Comparison of ENCODE assay signal across 29 mouse cellular contexts in genomic region chr3:106265854-106266253, GRCm38 (mm10). TPM values are rescaled to one million over a fixed set of nuclear protein-coding genes. Genes with fewer than 3 reads are reported as not detected.
DNase-seq lines count a peak whose midpoint lies in the region; ATAC-seq and TF ChIP-seq lines count a peak whose summit lies in the region.
"Had no signal": no experiment of that assay in that cellular context is flagged by ENCODE, and none has a peak within 500 bp of the region (broad histone marks: within the 10 kb centered on the region; RNA-seq: fewer than 3 reads in every experiment).

No protein-coding gene starts in this region.

- H3K4me3 ChIP-seq in embryonic facial prominence, embryonic 13.5 days, result no peak overlapping the region
- H3K4me3 ChIP-seq in embryonic facial prominence, embryonic 10.5 days, result no peak overlapping the region
- H3K4me3 ChIP-seq in hindbrain, embryonic 11.5 days (ENCODE audit: low read depth, low read length), result no peak overlapping the region
- no peak overlapping the region for H3K4me3 ChIP-seq in hindbrain, postnatal 0 days (ENCODE audit: low read length)
- no peak overlapping the region for H3K4me3 ChIP-seq in liver, embryonic 11.5 days (ENCODE audit: low read depth, low read length)
- no peak overlapping the region for H3K4me3 ChIP-seq in liver, embryonic 12.5 days
- no peak overlapping the region for H3K4me3 ChIP-seq in neural tube, embryonic 11.5 days (ENCODE audit: low read depth, low read length)
- H3K4me3 ChIP-seq: forebrain, embryonic 13.5 days; forebrain, embryonic 15.5 days had no signal

- ATAC-seq in embryonic facial prominence, embryonic 13.5 days (ENCODE audit: insufficient number of reproducible peaks, insufficient read depth, low FRiP score, low TSS enrichment, low read depth), result 0 out of 2 replicates have a peak, but pooled peaks have one; percentile 56
- peak; percentile 51 for ATAC-seq in hindbrain, embryonic 11.5 days (ENCODE audit: low FRiP score)
- ATAC-seq in hindbrain, postnatal 0 days, result no peak
- ATAC-seq in liver, embryonic 11.5 days (replicated peaks; ENCODE audit: low FRiP score), result 0 out of 2 replicates have a peak, but pooled peaks have one; percentile 20
- no peak for ATAC-seq in liver, embryonic 12.5 days
- ATAC-seq in neural tube, embryonic 11.5 days (ENCODE audit: insufficient read depth, low FRiP score, low TSS enrichment), result peak; percentile 65; the same call in 1 of the 2 replicates
- ATAC-seq: activated CD4-positive, CD25-positive, alpha-beta regulatory T cell, adult 4 months; CD4-positive, CD25-positive, alpha-beta regulatory T cell, adult 4 months; forebrain, embryonic 13.5 days; forebrain, embryonic 15.5 days; Patski had no signal

- H3K4me1 ChIP-seq in embryonic facial prominence, embryonic 13.5 days, result no peaks in the 10 kb centered on the region
- H3K4me1 ChIP-seq in embryonic facial prominence, embryonic 10.5 days, result no peaks in the 10 kb centered on the region
- no peaks in the 10 kb centered on the region for H3K4me1 ChIP-seq in hindbrain, embryonic 11.5 days (replicated peaks; ENCODE audit: control insufficient read depth, insufficient read depth, low read length)
- H3K4me1 ChIP-seq in hindbrain, postnatal 0 days (ENCODE audit: insufficient read depth, low read length), result no peaks in the 10 kb centered on the region
- H3K4me1 ChIP-seq in liver, embryonic 11.5 days (replicated peaks; ENCODE audit: control insufficient read depth, insufficient read depth, low read length), result no peaks in the 10 kb centered on the region
- no peaks in the 10 kb centered on the region for H3K4me1 ChIP-seq in liver, embryonic 12.5 days
- H3K4me1 ChIP-seq in neural tube, embryonic 11.5 days (ENCODE audit: control insufficient read depth, insufficient read depth, low read length), result no peaks in the 10 kb centered on the region
- H3K4me1 ChIP-seq: forebrain, embryonic 13.5 days; forebrain, embryonic 15.5 days had no signal

- 73% methylated on average over 2 of the region's 2 CpGs for WGBS in embryonic facial prominence, embryonic 13.5 days
- WGBS in embryonic facial prominence, embryonic 10.5 days, result 85% methylated on average over 2 of the region's 2 CpGs
- WGBS in hindbrain, embryonic 11.5 days, result 81% methylated on average over 2 of the region's 2 CpGs
- 87% methylated on average over 2 of the region's 2 CpGs for WGBS in hindbrain, postnatal 0 days
- WGBS in liver, embryonic 11.5 days, result 70% methylated on average over 2 of the region's 2 CpGs
- WGBS in liver, embryonic 12.5 days (ENCODE audit: insufficient replicate concordance), result 55% methylated on average over 2 of the region's 2 CpGs
- 82% methylated on average over 2 of the region's 2 CpGs for WGBS in neural tube, embryonic 11.5 days

- H3K27ac ChIP-seq in embryonic facial prominence, embryonic 13.5 days, result no peak overlapping the region
- H3K27ac ChIP-seq in embryonic facial prominence, embryonic 10.5 days (replicated peaks), result no peak overlapping the region
- no peak overlapping the region for H3K27ac ChIP-seq in hindbrain, embryonic 11.5 days (ENCODE audit: low read depth, low read length)
- no peak overlapping the region for H3K27ac ChIP-seq in hindbrain, postnatal 0 days
- H3K27ac ChIP-seq in liver, embryonic 11.5 days (ENCODE audit: low read depth, low read length), result no peak overlapping the region
- H3K27ac ChIP-seq in liver, embryonic 12.5 days, result no peak overlapping the region
- H3K27ac ChIP-seq in neural tube, embryonic 11.5 days (ENCODE audit: low read depth, low read length), result no peak overlapping the region
- H3K27ac ChIP-seq: forebrain, embryonic 13.5 days; forebrain, embryonic 15.5 days had no signal

- no peak overlapping the region for H3K4me2 ChIP-seq in embryonic facial prominence, embryonic 13.5 days
- no peak overlapping the region for H3K4me2 ChIP-seq in hindbrain, embryonic 11.5 days (replicated peaks; ENCODE audit: low read depth, low read length)
- H3K4me2 ChIP-seq in hindbrain, postnatal 0 days (ENCODE audit: low read depth, low read length), result no peak overlapping the region
- H3K4me2 ChIP-seq in liver, embryonic 11.5 days, result no peak overlapping the region
- H3K4me2 ChIP-seq in liver, embryonic 12.5 days, result no peak overlapping the region
- H3K4me2 ChIP-seq in neural tube, embryonic 11.5 days (ENCODE audit: low read depth), result no peak overlapping the region
- H3K4me2 ChIP-seq: forebrain, embryonic 13.5 days; forebrain, embryonic 15.5 days had no signal

- H3K9ac ChIP-seq in embryonic facial prominence, embryonic 13.5 days, result no peak overlapping the region
- H3K9ac ChIP-seq in hindbrain, embryonic 11.5 days (ENCODE audit: low read depth, low read length), result no peak overlapping the region
- no peak overlapping the region for H3K9ac ChIP-seq in hindbrain, postnatal 0 days (replicated peaks; ENCODE audit: low read length)
- H3K9ac ChIP-seq in liver, embryonic 11.5 days (ENCODE audit: low read depth, low read length), result no peak overlapping the region
- no peak overlapping the region for H3K9ac ChIP-seq in liver, embryonic 12.5 days
- no peak overlapping the region for H3K9ac ChIP-seq in neural tube, embryonic 11.5 days (ENCODE audit: low read length)
- H3K9ac ChIP-seq: forebrain, embryonic 13.5 days; forebrain, embryonic 15.5 days had no signal

- no peak for DNase-seq in embryonic facial prominence, embryonic 10.5 days (ENCODE audit: low spot score)
- no peak for DNase-seq in hindbrain, embryonic 11.5 days (ENCODE audit: low spot score)
- DNase-seq in hindbrain, postnatal 0 days (ENCODE audit: low spot score), result no peak
- no peak for DNase-seq in liver, embryonic 11.5 days (ENCODE audit: low spot score)
- no peak for DNase-seq in neural tube, embryonic 11.5 days (ENCODE audit: low spot score)
- DNase-seq in neural tube, embryonic 10.5 days (ENCODE audit: extremely low spot score, low spot score), result no peak
- DNase-seq: adrenal gland, adult 8-10 months; adrenal gland, postnatal 14 days; adrenal gland, postnatal 36 days; B cell, adult 2 months; cerebellum, adult 11-12 months; cerebellum, adult 2 months; cerebellum, adult 9-10 months; cerebellum, postnatal 10 days; cerebellum, postnatal 25 days had no signal

- no peaks in the 10 kb centered on the region for H3K36me3 ChIP-seq in embryonic facial prominence, embryonic 13.5 days
- H3K36me3 ChIP-seq in embryonic facial prominence, embryonic 10.5 days (replicated peaks), result no peaks in the 10 kb centered on the region
- no peaks in the 10 kb centered on the region for H3K36me3 ChIP-seq in hindbrain, embryonic 11.5 days (ENCODE audit: control insufficient read depth, insufficient read depth, low read length)
- no peaks in the 10 kb centered on the region for H3K36me3 ChIP-seq in hindbrain, postnatal 0 days (ENCODE audit: insufficient read depth, low read length)
- H3K36me3 ChIP-seq in liver, embryonic 11.5 days (ENCODE audit: control insufficient read depth, insufficient read depth, low read length), result no peaks in the 10 kb centered on the region
- H3K36me3 ChIP-seq in liver, embryonic 12.5 days, result no peaks in the 10 kb centered on the region
- no peaks in the 10 kb centered on the region for H3K36me3 ChIP-seq in neural tube, embryonic 11.5 days (ENCODE audit: control insufficient read depth, insufficient read depth, low read length)
- H3K36me3 ChIP-seq: forebrain, embryonic 15.5 days; G1E had no signal

- H3K27me3 ChIP-seq in embryonic facial prominence, embryonic 13.5 days, result no peaks in the 10 kb centered on the region
- no peaks in the 10 kb centered on the region for H3K27me3 ChIP-seq in embryonic facial prominence, embryonic 10.5 days (replicated peaks; ENCODE audit: low read depth, poor library complexity, severe bottlenecking)
- no peaks in the 10 kb centered on the region for H3K27me3 ChIP-seq in hindbrain, embryonic 11.5 days (ENCODE audit: control insufficient read depth, insufficient read depth, low read length)
- no peaks in the 10 kb centered on the region for H3K27me3 ChIP-seq in hindbrain, postnatal 0 days (ENCODE audit: insufficient read depth, low read length)
- H3K27me3 ChIP-seq in liver, embryonic 11.5 days (replicated peaks; ENCODE audit: control insufficient read depth, insufficient read depth, low read length), result no peaks in the 10 kb centered on the region
- H3K27me3 ChIP-seq in liver, embryonic 12.5 days (replicated peaks), result no peaks in the 10 kb centered on the region
- H3K27me3 ChIP-seq in neural tube, embryonic 11.5 days (ENCODE audit: control insufficient read depth, insufficient read depth, low read length), result no peaks in the 10 kb centered on the region
- H3K27me3 ChIP-seq: CH12.LX; forebrain, embryonic 13.5 days; forebrain, embryonic 15.5 days; Patski had no signal

- no peaks in the 10 kb centered on the region for H3K9me3 ChIP-seq in embryonic facial prominence, embryonic 13.5 days
- H3K9me3 ChIP-seq in embryonic facial prominence, embryonic 10.5 days, result peaks cover 10% of the 10 kb centered on the region
- no peaks in the 10 kb centered on the region for H3K9me3 ChIP-seq in hindbrain, embryonic 11.5 days (ENCODE audit: control insufficient read depth, low read length)
- H3K9me3 ChIP-seq in hindbrain, postnatal 0 days (ENCODE audit: low read length), result no peaks in the 10 kb centered on the region
- H3K9me3 ChIP-seq in liver, embryonic 11.5 days (ENCODE audit: control insufficient read depth, low read length), result peaks cover 5% of the 10 kb centered on the region; the same call in 1 of the 2 replicates
- peaks cover 4% of the 10 kb centered on the region; the same call in 1 of the 2 replicates for H3K9me3 ChIP-seq in liver, embryonic 12.5 days (replicated peaks)
- 0 out of 2 replicates have a peak, but pooled peaks cover 5% of the 10 kb centered on the region for H3K9me3 ChIP-seq in neural tube, embryonic 11.5 days (ENCODE audit: control insufficient read depth, low read length)
- H3K9me3 ChIP-seq: forebrain, embryonic 13.5 days; forebrain, embryonic 15.5 days; G1E had no signal

- no peak for TF ChIP-seq CTCF in hindbrain, postnatal 0 days (IDR thresholded peaks at IDR 0.05; ENCODE audit: low read depth)

RNA-seq across cellular contexts. Expression of gene Chil4, which starts 46.5 kb away (rescaled TPM):
- polyA plus RNA-seq in embryonic facial prominence, embryonic 13.5 days (2015; fragmentation: Nextera tagmentation; extraction: Ambion mirVana), result not detected in 2 replicates
- not detected in 2 replicates for polyA plus RNA-seq in embryonic facial prominence, embryonic 10.5 days (2016; fragmentation: Nextera tagmentation; extraction: Ambion mirVana)
- polyA plus RNA-seq in hindbrain, embryonic 11.5 days (2014; fragmentation: Nextera tagmentation; extraction: Ambion mirVana), result not detected in 2 replicates
- total RNA-seq in hindbrain, postnatal 0 days (2014; rRNA removed), result 0.11 TPM in 1 of 2 replicates, not detected in the other
- 0.24 TPM in 1 of 2 replicates, not detected in the other for polyA plus RNA-seq in hindbrain, postnatal 0 days (2015; fragmentation: Nextera tagmentation; extraction: Ambion mirVana)
- polyA plus RNA-seq in liver, embryonic 11.5 days (2014; fragmentation: Nextera tagmentation; extraction: Ambion mirVana), result not detected in 2 replicates
- not detected in 2 replicates for polyA plus RNA-seq in liver, embryonic 12.5 days (2016; fragmentation: Nextera tagmentation; extraction: Ambion mirVana)
- polyA plus RNA-seq in neural tube, embryonic 11.5 days (2014; fragmentation: Nextera tagmentation; extraction: Ambion mirVana), result not detected in 2 replicates
- total RNA-seq: adrenal gland, adult 18-20 months; adrenal gland, adult 8-10 months; adrenal gland, postnatal 14 days; adrenal gland, postnatal 36 days; CH12.LX had no signal
- polyA plus RNA-seq: activated CD4-positive, CD25-positive, alpha-beta regulatory T cell, adult 4 months; CD4-positive, CD25-positive, alpha-beta regulatory T cell, adult 4 months; cerebellum, adult 2 months; cortical plate, adult 2 months; embryonic facial prominence, embryonic 11.5 days; embryonic facial prominence, embryonic 14.5 days; forebrain, embryonic 11.5 days; forebrain, embryonic 13.5 days; forebrain, embryonic 15.5 days; G1E; Patski had no signal

Comparison
In these comparisons a context has a peak if more than half of its experiments do, and no peak if none do; other contexts are left out.
1. ATAC-seq: peak in embryonic facial prominence, embryonic 13.5 days (single experiment), hindbrain, embryonic 11.5 days (single experiment), liver, embryonic 11.5 days (single experiment) and neural tube, embryonic 11.5 days (single experiment); none in hindbrain, postnatal 0 days (single experiment) and liver, embryonic 12.5 days (single experiment).